Mouse (Mus musculus) MN1 (cell line): ENCODE measurements around the gene Atxn7l3.

ENCODE experiments used
- DNase-seq: peaks from one replicate; pipeline ENCODE4 v3.0.0-alpha.2; 2016; ENCODE audit warnings: low spot score

Atxn7l3 gene

GRCm38 (mm10) chr11:102318576-102319409 is 22.4 kb upstream of the Atxn7l3 start:
- peak; percentile 59 for DNase-seq

DNA sequence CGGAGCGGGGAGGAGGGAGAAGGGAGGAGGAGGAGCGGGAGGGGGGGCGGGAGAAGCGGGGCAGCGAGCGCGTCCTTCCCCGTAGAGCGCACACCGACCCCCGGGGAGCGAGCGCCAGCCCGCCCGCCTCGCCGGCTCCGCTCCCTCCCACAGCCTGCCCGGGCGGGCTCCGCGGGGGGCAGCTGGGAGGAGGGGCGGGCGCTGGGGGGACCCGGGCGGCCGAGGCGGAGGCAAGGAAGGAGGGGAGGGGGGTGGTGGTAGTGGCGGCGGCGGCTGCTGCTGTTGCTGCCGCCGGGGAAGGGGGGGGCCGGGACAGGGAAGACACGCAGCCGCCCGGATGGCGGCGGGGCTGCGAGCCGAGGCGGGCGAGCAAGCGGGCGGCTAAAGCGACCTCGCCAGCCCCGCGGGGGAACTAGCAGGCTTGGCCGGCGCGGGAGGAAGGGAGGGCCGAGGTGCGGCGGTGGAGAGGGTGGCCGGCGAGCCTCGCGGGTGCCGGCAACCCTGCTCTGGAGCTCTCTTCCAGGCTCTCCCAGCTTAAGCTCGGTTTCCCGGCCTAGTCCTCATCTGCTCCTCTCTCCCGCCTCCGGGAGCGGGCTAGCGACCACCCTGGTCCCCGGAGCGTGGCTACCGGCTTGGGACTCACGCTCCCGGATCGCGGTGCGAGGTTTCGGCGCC is 21.6 kb upstream of the Atxn7l3 start:
- peak; percentile 74 for DNase-seq

DNA sequence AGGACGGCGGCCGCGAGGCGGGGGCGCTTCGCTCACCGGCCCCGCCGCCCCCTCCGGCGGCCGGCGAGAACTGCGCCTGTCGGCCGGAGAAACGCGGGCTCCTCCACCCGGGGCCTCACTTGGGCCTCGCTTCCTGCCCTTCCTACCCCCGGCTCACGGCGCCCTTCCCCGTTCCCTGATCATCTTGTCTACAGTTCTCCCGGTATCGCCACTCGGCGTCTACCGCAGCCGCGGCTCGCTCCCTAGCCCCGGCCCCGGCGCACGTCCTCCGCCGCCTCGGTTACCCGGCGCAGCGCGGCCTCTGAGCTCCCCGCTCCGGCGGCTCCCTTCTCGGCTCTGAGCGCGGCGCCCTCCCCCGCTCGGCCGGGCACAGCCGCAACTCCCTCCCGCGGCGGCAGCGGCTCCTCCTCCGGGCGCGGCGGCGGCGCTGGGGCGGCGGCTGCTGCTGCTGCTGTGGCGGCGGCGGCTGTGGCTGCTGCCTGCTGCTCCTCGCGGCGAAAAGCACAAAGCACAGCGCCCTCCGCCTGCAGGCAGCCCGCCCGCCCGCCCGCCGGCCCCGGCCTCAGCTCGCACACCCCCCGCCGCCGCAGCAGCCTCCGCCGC is 21.0 kb upstream of the Atxn7l3 start:
- DNase-seq, result peak; percentile 73

DNA sequence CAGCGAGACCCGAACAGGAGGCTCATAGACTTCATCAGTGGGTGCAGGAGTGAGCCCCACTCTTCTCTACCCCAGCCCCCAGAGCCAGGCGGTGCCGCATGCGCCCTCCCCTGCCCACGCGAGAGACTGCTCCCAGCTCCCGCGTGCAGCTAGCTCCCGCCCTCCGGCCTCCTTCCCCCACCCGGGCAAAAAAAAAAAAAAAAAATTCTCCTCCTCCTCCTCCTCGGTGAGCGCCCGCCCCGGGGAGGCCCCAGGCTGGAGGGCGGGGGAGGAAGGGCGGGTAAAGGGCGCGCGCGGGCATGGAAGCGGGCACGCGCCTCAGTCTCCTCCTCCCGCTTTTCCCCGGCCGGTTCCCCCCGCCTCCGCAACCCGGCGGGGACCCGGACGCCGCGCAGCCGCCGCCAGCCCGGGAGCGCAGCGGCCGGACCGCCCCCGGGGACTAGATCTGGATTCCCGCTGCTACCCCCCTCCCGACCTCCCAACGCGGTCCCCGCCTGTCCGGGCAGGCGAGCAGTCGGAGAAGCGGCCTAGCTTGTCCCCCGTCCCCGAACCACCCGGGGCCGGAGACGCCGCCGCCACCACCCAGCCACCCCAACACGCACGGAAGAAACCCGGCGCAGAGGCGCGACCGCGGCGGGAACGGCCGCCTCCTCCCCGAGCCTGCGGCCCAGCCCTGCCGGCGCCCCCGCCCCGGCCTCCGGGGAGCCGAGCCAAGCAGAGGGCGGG is 20.3 kb upstream of the Atxn7l3 start:
- peak; percentile 83 for DNase-seq

DNA sequence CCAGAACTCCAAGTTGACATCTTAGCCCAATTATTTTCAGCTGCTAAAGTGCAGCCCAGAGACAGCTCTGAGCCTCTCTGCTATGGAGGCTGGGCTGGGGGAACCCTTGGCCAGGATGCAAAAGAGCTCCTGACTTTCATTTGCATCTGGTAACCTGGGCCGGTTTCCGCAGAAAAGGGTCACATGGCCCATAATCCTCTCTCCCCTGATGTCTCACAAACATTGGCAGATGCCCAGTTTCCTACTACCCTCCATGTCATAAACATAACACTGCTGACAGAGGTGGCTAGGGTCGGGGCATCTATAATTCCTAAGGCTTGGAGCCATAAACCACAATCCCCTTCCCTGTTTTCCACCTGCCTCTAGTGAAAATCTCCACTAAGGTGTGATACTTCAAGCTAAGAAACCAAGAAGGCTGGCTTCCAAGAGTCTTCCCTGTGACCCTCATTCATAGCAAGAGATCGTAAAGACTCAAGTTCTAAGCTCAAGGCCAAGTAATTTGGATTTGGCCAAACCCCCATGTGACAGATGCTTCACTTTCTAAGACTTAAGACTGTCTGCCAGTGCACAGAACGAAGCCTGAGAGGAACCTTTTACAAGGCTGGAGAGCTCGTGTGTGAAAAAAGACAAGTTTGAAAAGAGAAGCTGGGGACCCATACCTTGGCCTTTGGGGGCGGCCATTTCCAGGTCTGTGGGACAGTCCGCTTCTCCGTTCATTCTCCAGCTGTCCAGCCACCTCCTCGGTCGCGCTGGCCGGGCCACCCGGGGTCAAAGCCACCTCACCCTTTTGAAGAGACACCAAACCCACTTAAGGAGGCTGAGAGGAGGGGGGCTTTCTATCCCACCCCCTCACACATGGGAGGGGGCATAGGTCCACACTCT is 19.5 kb upstream of the Atxn7l3 start:
- DNase-seq, result peak; percentile 34

DNA sequence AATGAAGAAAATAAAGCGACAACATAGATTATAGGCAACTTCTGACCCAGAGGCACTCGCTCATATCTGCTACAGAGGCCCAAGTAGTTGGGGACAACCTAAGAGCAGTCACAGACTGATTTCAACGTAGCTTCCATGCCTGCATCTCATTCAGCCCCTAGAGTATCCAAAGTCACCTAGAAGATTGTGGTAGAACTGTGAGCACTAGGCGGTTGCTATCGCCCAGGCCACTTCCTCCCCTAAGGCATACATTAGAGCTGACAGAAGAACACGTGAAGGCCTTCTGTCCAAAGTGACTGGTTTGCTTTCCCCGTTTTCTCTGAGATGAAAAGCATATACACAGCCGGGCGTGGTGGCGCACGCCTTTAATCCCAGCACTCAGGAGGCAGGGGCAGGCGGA is 17.9 kb upstream of the Atxn7l3 start:
- DNase-seq, result no peak

DNA sequence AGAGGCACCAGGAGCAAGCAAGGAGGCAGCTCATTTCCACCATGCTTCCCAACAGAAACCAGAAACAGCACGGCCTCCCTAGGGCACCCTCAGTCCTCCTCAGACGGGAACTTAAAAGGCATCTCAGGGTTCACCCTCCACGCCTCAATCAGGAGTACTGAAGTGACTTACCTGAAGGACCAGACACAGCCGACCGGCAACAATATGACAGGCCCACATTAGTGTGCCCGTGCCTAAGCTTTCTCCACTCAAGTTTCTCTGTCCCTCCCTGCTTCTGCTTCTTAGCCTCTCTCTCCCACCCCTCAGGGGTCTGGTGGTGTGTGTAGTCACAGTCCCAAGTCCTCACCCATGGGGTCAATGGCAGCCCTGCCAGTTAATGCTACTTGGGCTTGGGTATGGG is 16.2 kb upstream of the Atxn7l3 start:
- DNase-seq, result no peak

- no peak for DNase-seq
Measured at GRCm38 (mm10) chr11:102311966-102312365, 15.5 kb upstream of the Atxn7l3 start.

DNA sequence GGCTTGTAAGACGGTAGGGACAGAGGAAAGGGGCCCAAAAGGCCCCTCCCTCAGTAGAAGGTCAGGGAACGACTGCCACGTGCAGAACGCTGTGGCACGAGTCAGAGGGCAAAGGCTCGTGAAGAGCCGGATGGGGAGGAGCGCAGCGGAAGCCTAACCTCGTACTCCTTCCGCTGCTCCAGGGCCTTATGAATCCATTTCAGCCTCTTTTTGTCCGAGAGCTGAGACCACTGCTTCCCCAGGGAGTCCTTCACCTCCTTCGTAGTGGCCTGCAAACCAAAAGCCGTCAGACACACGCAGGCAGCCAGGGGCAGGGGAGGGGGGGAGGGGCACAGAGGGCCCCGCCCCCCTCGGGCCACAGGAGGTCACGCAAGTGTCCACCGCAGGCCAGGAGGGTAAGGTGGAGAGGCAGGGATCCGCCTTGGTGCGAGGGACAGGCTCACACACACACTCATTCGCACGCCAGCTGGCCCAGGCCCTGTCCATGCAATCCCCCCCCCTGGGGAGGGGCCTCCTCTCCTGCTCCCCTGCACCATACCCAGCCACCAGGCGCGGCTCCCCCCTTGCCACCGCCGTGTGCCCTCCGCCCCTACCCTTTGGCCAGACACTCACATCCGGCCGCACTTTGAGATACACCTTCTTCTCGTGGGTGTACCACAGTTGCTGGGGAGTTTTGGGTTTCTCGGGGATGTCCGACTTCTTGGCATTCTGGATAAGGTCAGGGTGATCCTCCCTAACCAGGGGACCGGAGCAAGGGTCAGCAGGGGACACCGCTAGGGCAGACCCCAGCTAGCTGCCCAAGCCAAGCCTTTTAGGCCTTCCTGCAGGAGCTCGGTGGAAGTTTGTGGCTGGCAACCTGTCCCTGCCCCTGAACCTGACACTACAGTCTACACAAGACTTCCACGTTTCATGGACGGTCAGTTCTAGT is 14.6 kb upstream of the Atxn7l3 start:
- DNase-seq, result peak; percentile 48

DNA sequence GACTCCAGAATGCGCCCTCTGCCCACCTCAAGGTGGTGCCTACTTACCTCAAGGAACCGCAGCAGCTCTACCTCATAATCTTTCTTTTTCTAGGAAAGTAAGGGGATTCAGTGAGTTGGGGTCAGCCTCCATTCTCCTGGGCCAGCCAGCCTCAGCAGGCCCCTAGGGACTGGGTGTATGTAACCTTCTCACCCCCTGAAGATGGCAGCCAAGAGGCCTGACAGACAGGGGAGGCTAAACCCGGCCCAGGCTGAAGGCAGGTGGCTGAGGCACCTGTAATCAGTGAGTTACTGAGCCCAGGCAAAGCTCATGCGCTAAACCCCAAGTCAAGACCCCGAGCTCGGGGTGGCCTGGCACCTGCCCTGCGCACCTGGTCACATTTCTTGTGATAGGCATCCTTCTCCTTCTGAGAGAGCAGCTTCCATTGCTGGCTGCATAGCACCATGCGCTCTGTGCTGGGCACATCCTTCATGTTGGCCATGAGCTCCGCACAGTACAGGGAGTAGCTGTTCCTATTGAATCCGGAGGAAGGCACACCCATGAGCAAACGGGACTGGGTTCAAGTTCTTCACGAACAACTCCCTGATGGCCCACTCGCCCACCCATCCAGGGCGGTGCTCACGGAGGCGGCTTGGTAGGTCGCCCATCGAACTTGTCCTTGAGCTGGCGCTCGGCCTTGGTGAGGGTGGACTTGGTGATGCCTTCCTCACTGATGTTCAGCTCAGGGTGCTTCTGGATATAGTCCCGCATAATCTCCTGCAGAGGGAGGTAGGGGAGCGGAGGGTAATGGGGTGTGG is 13.6 kb upstream of the Atxn7l3 start:
- no peak for DNase-seq

- peak; percentile 96 for DNase-seq
Measured at GRCm38 (mm10) chr11:102308979-102309378, 12.5 kb upstream of the Atxn7l3 start.

DNA sequence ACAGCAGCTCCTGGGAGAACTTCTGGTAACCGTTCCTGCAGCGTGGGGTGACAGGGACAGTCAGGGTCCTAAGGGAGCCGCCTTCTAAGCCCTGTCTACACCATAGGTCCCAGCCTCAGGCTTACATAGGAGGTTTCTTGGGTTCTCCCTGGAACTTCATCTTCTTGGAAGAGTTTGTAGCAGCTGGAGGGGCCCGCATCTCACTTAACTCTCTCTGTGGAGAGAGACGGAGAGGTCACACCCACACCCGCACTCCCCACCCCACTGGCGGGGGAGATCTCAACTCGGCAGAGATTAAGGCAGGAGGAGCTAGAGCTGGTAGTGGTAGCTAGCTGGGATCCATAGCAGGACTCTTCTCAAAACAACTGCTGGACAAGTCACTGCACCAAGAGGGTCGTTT is 11.7 kb upstream of the Atxn7l3 start:
- DNase-seq, result no peak

DNA sequence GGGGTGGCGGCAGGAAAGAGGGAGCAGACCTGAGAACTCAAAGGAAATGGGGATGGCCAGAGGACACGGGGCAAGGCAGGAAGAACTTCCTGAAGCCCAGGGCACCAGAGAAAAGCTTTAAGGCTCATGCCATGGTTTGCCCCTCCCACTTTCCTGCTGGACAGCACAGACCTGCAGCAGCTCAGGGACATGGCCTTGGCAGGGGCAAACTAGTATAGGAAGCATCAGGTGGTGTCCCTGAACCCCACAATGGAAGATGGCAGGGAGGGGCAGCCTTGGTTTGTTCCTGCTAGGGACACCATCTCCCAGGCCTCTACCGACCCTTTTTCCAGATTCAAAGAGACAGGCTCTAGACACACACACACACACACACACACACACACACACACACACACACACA is 8.9 kb upstream of the Atxn7l3 start:
- no peak for DNase-seq

- no peak for DNase-seq
Measured at GRCm38 (mm10) chr11:102304141-102304540, 7.7 kb upstream of the Atxn7l3 start.

DNA sequence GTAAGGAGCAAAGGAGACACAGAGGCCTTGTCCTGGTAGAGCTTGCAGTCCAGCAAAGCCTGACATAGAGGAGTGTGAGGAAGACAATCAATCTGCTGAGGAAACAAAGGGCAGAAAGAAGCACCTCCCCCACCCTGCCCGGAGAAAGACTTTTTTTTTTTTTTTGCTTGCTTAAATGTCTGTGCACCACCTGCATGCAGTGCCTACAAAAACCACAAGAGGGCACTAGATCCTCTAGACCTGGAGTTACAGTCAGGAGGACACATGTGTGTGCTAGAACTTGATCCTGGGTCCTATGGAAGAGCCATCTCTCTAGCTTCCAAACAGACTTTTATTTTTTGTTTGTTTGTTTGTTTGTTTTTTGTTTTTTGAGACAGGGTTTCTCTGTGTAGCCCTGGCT is 3.4 kb upstream of the Atxn7l3 start:
- DNase-seq, result peak; percentile 61

- peak; percentile 57 for DNase-seq
Measured at GRCm38 (mm10) chr11:102297577-102298556, 1.4 kb upstream of the Atxn7l3 start.

DNA sequence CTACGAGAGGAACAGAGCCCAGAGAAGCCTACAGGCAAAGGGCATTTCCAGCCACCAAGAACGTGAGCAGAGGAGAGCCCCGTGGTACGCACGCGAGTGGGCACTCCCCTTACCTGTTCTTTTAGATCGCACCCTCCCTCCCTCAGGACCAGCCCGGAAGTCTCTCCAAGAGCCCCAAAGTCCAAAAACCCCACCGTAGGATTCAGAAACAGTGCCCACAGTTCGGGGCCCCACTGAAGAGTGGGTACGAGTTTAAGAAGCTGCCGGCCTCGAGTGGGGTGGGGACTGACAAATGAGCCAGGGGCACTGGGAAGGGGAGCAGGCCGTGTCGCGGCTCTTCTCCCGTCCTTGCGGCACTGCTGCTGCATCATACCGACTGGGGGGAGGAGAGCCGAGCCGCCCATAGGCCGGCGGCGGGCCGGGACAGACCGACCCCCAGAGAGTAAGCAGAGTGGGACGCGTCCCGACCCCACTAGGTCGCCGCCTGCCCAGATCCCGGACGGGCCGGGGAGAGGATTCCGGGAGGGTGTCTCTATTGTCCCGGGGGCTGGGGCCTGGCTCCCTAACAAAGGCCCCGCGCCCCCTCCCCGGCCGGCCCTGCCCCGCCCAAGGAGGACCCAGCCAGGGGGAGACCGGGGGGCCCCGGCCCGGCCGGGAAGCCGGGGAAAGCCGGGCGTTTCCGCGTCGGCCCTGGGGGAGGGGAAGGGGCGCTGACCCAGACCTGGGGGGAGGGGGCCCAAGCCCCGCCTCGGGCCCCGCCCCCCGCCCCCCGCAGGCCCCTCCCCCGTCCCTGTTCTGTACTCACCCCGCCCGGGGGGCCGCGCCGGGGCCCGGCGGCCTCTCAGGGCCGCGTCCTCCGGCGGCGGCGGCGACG is 596 bp downstream of the Atxn7l3 start:
- DNase-seq, result peak; percentile 62
